Mouse (Mus musculus) MEL-GATA-1-ER (cell line): ENCODE data around the gene Dglucy.
A peak's percentile ranks its signal among the peaks of the same experiment; 100 is the strongest.

ENCODE experiments used
- DNase-seq: peaks from one replicate; pipeline ENCODE4 v3.0.0-alpha.2; 2012; ENCODE audit warnings: low read depth; ENCODE audit errors: extremely low read depth

Dglucy gene

DNA sequence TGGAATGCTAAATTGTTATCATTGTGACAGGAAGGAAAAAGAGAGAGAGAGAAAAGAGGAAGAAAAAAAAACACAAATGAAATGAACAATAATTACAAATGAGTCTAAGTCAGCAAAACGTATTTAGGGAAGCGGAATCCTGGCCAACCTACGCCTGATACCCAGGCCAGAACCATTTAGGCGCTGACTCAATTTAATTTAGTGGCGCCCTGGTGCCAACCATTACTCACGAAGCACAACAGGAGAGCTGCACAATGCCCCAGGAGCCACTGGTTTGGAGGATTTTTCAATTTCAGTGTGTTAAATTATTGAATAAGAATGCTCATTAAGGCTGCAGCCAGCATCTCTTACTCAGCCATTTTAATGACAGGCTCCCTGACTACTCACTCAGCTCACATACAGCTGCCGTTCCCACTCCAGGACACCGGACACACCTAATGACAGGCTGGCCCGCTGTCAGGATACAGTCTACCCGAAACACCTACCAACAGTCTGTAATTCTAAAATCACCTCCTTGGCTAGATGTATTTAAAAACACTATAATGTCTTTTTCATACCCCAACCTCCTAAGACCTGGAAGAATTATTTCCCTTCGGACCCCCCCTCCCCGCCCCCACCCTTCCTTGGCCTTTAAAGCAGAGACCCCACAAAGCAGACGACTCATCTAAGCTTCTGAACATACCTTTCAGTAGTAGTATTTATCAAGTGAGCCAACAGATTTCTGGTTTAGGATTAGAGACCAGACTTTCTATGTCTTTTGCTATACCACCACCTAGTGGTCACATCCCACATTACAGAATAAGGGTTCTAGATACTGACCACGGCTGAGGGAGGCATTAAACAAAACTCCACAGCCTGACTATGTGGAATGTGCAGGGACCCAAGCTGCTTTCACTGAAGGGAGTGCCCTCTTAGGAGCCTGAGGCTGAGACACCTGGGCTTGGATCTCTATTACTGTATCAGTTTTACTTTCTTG is 147.1 kb downstream of the Dglucy start:
- DNase-seq = peak; percentile 41

DNA sequence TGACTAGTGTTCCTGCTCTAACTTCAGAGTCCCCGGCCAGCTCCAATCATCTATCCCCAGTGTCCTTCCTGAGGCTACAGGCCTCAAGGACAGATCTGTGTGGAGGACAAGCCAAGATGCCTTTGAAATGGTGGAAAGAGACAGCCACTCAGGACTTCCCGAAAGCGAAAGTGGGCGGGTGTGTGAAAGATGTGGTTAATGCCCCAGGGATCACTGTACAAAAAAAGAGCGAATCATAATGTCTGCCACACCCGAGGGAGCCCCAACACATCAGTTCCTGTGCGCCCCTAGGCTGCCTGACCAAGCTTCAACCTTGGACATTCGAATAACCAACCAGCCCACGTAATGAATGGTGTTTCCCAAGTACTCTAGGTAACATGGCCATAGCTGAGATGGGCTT is 149.4 kb downstream of the Dglucy start:
- no peak for DNase-seq

DNA sequence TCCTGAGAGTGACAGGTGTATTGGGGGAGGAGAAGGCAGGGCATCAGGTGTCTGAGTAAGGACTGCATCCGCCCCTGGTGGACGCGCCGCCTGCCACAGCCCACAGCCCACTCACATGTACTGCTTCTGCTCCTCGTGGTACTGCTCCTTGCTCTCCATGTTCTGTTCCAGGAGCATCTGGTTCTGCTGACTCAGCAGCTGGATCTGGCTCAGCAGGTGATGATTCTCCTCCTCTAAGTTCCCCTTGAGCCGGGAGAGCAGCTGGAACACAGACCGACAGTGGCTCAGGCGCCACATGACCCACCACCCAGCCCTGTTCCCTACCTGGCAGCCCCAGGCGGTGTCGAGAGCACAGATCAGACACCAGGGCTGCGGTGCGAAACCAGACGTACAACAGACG is 152.8 kb downstream of the Dglucy start:
- no peak for DNase-seq

DNA sequence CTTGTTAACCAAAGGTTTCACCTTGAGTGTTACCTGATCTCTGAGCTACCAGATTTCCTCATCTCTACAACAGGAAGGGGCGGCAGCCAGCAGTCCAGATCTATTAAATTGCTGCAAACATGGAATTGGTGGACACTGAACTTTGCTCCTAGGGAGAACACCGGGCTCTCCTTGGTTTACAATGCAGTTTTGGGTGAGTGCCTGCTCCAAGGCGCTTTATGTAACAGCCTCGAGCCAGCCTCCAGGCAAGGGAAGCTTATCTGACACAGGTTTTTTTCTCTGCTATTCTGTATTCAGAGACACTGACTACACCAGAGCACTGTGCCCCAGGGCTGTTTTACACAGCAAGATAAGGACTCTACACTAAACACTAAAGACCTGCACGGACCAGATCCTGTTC is 155.9 kb downstream of the Dglucy start:
- DNase-seq = no peak

DNA sequence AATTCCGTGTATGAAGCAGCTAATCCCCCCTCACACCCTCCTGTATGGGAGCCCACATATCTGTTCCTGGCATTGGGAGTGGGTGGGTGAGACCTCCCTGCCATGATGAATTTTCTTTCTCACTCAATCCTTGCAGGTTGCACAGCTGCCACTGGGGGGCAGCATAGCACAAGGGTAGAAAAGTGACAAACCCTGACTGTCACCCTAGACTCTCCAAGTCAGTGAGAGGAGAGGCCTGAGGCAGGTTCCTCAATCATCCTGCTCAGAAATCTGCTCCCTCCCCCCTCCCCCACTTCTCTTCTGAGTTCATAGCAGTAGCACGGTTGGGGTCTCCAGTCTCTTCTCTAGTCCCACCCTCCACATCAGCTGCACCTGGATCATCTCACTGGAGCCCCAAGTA is 157.3 kb downstream of the Dglucy start:
- DNase-seq = peak; percentile 34

DNA sequence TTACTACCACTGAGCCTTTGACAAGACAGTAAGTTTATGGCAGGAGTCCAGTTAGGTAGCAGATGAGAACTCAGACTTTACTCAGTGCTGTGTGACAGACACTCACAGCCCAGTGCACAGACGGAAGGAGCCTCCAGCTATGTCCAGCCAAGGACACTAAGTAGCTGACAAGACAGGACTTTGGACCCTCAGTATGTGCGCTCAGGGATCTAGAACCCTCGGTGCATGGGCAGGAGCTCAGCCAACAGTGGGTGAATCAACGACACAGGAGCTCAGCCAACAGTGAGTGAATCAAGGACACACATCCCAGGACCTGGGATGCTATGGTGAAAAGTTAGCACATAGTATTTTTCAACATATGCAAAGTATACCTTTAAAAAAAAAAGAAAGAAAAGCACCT is 157.9 kb downstream of the Dglucy start:
- no peak for DNase-seq

DNA sequence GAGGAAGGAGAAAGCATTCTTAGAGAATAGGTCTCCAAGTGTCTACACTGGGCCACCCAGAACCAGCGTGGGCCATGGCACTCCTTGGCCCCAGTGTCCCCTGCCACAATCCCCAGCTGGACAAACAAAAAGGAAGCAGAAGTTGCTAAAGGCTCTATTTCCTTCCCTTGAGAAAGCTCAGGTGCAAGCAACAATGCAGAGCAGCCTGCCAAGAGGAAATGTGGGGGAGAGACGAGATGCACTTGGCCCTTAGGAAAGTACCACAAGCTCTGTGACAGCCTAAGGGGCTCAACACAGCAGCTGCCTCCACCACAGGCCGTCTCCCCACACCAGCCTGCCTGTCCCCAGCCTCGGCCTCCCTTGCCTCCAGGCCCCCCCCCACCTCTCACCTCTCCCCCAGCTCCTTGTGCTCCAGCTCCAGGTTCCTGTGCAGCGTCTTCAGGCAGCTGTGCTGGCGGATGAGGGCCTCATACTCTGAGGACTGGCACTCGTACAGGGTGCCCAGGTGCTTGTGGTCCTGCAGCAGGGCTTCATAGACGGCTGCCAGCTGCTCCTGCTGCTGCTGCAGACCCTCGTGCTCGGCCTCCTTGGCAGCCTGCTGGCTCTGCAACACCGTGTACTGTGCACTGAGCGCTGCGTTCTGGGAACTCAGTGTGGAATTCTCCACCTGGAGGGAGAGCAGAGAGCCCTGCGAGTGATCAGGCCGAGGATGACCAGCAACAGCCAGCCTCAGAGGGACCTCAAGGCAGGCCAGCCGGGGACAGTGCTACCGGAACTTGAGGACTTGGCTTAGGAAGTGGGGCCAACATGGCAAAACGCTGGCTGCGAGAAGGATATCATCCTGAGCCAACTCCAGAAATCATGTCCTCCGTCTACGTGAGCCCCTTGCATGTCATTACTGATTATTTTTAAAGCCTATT is 158.8 kb downstream of the Dglucy start:
- no peak for DNase-seq

DNA sequence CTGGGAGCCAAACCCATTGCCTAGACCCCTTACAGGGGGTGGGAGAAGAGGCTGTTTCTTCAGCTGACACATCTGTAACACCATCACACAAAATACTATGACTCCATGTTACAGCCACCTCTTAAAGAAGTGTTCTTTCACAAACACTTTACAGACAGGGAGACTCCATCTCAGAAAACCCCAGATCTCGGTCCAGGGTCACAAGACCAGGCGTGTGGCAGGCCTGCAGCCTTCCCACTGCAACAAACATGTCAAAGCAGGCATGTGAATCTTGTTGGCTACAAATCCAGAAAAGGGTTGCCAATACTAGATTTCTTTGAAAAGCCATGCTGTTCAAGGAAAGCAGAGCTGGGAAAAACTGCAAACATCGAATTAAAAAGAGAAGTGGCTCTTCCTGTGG is 162.5 kb downstream of the Dglucy start:
- no peak for DNase-seq

DNA sequence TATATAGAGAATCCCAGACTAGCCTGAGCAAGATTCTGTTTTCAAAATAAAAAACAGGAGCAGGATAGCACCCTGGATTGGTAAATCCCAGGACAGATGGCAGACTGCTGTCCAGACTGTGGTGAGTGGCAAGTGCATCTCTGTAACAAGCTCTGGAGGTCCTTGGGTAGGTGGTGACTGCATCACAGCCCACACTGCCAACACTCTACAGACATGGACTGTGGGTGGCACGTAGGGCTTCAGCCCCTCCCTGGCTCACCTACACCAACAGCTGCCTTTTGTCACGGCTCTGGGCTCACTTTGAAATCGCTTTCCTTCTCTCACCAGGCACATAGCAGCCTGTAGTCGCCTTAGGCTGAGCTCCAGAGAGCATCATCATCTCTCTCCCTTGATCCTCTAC is 164.3 kb downstream of the Dglucy start:
- no peak for DNase-seq

DNA sequence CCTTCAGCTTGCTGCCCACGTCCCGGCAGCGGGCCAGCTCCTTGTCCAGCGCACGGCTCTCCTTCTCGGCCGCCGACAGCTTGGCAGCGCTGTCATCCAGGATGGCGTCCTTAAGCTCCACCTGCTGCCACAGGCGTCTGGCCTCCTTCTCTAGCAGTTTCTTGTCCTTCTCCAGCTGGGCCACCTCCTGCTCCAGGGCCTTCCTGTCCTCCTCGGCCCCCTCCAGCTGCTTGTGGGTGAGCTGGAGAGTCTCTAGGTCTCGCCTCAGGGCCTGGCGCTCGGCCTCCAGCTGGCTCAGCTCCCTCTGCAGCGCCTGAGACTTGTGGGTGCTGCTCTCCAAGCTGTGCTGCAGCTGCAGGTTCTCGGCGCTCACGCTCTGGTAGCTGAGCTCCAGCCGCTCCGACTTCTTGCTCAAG is 166.1 kb downstream of the Dglucy start:
- no peak for DNase-seq

DNA sequence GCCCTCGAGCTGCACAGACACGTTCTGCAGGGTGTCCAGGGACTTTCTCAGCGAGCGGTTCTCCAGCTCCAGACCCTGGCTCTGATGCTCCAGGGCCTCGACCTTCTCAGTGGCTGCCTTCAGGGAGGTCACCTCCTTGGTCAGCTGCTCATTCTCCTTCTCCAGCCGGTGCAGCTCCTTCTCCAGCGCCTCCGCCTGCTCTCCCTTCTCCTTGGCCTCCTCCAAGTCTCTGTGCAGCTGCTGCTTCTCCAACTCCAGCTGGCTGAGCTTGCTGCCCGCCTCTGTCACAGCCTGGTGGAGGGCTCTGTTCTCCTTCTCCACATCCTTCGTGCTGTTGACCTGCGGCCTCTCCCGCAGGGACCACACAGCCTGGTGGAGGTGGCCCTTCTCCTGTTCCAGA is 166.6 kb downstream of the Dglucy start:
- DNase-seq = no peak

DNA sequence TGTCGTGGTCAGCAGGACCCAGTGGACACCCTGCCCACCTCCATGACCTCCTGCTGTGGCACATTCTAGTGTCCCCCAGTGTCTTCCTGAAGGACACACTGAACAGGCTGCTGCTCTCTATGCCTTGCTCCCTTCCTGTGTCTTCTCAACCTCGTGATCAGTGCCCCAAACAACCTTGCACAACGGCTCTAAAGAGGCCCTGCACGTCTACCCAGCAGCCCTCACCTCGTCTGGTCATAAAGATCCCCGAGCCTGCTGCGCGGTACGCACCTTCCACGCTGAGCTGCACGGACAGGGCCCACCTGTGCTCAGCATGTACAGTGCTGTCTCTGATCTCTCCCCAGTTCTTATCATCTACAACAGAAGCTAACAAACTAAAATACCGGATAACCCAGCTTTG is 167.1 kb downstream of the Dglucy start:
- DNase-seq = no peak
